Mouse (Mus musculus): ENCODE data around the gene Palld.

Gene Palld

GRCm38 (mm10) chr8:61681217-61681616 lies 221.3 kb downstream of the Palld start:
- DNase-seq = no peak

GRCm38 (mm10) chr8:61677227-61677626 lies 225.3 kb downstream of the Palld start:
- no peak for DNase-seq

- DNase-seq = no peak
These were observed 231.3 kb downstream of the Palld start for GRCm38 (mm10) chr8:61671151-61671550.

- DNase-seq = no peak
These were observed 232.1 kb downstream of the Palld start for GRCm38 (mm10) chr8:61670376-61670775.

- DNase-seq = no peak
These were observed 235.6 kb downstream of the Palld start for GRCm38 (mm10) chr8:61666919-61667318.

GRCm38 (mm10) chr8:61665021-61665420 lies 237.5 kb downstream of the Palld start:
- no peak for DNase-seq

GRCm38 (mm10) chr8:61664162-61664561 lies 238.3 kb downstream of the Palld start:
- no peak for DNase-seq

GRCm38 (mm10) chr8:61662829-61663228 lies 239.7 kb downstream of the Palld start:
- no peak for DNase-seq

- DNase-seq = no peak
These were observed 240.9 kb downstream of the Palld start for GRCm38 (mm10) chr8:61661611-61662010.

GRCm38 (mm10) chr8:61660961-61661360 lies 241.5 kb downstream of the Palld start:
- DNase-seq = no peak

- no peak for DNase-seq
These were observed 250.5 kb downstream of the Palld start for GRCm38 (mm10) chr8:61651955-61652354.

- no peak for DNase-seq
These were observed 256.2 kb downstream of the Palld start for GRCm38 (mm10) chr8:61646195-61646835.

- no peak for DNase-seq
These were observed 256.8 kb downstream of the Palld start for GRCm38 (mm10) chr8:61645642-61646041.

GRCm38 (mm10) chr8:61643215-61643614 lies 259.3 kb downstream of the Palld start:
- DNase-seq = no peak

- no peak for DNase-seq
These were observed 260.1 kb downstream of the Palld start for GRCm38 (mm10) chr8:61642358-61642847.

- DNase-seq = no peak
These were observed 262.9 kb downstream of the Palld start for GRCm38 (mm10) chr8:61639596-61639995.

GRCm38 (mm10) chr8:61639008-61639407 lies 263.5 kb downstream of the Palld start:
- no peak for DNase-seq

GRCm38 (mm10) chr8:61637736-61638135 lies 264.8 kb downstream of the Palld start:
- DNase-seq = no peak

GRCm38 (mm10) chr8:61634811-61635210 lies 267.7 kb downstream of the Palld start:
- no peak for DNase-seq

- no peak for DNase-seq
These were observed 270.2 kb downstream of the Palld start for GRCm38 (mm10) chr8:61632331-61632730.

- DNase-seq = no peak
These were observed 272.9 kb downstream of the Palld start for GRCm38 (mm10) chr8:61629631-61629968.

GRCm38 (mm10) chr8:61628938-61629630 lies 273.4 kb downstream of the Palld start:
- no peak for DNase-seq

GRCm38 (mm10) chr8:61626246-61626952 lies 276.1 kb downstream of the Palld start:
- DNase-seq = no peak

- no peak for DNase-seq
These were observed 276.8 kb downstream of the Palld start for GRCm38 (mm10) chr8:61625656-61626210.
